Mouse (Mus musculus): ENCODE results near the gene Gpr35. TPM values are rescaled to one million over a fixed set of nuclear protein-coding genes. Genes with fewer than 3 reads are reported as not detected.

The Gpr35 gene
- polyA plus RNA-seq, 1 experiment from 2014 or later: 0.41 TPM

DNA sequence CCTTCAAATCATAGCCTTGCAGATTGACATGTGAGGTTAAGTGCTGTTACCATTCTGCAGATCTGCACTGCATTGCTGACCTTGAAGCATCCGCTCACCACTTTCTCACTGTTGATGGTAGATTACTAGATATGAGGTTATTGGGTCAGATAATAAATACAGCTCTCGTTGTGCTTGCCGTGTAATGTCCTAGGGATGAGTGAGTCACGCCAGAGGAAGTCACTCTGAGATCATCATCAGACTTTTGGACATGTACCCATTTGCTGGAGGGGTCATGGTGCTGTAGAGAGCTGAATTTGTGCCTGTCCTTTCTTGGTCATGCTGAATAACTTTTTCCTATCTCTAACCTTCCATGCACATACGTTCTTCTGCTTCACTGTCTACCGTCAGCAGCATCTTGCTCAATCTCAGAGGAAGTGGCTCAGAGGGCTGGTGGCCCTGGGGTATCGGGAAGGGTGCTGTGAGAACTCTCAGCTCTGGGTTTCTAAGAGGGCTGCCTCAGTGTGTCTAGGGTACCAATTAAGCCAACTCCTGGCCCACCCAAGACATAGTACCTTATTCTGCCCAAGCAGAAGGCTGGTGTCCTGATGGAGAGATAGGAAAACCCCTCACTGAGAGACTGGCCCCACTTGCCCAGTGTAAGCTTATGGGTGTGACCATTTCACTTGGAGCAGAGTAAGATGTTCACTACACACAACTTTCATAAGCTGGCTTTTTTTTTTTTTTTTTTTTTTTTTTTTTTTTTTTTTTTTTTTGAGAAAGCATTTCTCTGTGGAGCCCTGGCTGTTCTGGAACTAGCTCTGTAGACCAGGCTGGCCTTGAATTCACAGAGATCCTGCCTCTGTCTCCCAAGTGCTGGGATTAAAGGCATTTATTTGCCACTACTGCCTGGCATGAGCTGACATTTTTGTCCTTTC is 21.5 kb downstream of the Gpr35 start:
- no peak overlapping the region for H3K27ac ChIP-seq
- no peaks in the 10 kb centered on the region for H3K27me3 ChIP-seq
- no peak overlapping the region for H3K9ac ChIP-seq
- no peaks in the 10 kb centered on the region for H3K36me3 ChIP-seq
- no peak overlapping the region for H3K4me3 ChIP-seq
- peaks cover 12% of the 10 kb centered on the region for H3K4me1 ChIP-seq
- no peaks in the 10 kb centered on the region for H3K9me3 ChIP-seq (replicated peaks)
- WGBS: 88% methylated on average over 7 of the region's 7 CpGs
- no peak for ATAC-seq (ENCODE audit: low FRiP score)
- H3K4me2 ChIP-seq (replicated peaks): no peak overlapping the region

DNA sequence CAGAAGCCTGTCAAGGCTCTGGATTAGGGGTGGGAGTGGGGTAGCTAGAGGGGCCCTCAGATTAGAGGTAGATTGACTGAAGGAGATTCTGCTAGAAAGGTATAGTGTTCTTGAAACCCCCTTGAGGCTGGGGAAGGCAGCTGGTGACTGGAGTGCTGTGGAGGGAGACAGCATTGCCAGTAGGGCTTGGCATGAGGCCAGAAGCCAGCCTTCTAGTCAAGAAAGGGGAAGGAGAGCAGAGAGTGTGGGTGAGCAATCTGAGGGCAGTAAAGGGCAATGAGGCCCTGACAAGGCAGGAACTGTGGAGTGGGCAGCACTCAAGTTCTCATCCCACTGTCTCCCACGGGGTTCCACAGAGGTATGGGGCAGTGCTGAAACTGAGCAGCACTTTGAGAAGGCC is 22.2 kb downstream of the Gpr35 start:
- Histone ChIP-seq H3K9me3 (replicated peaks) (no peaks in the 10 kb centered on the region), H3K36me3 (no peaks in the 10 kb centered on the region), H3K9ac (no peak overlapping the region), H3K4me2 (replicated peaks) (no peak overlapping the region), H3K27ac (no peak overlapping the region), H3K27me3 (no peaks in the 10 kb centered on the region; the same call in 1 of the 2 replicates), H3K4me3 (no peak overlapping the region), H3K4me1 (peaks cover 12% of the 10 kb centered on the region)
- 95% methylated on average over 1 of the region's 1 CpGs for WGBS
- no peak for ATAC-seq (ENCODE audit: low FRiP score)

DNA sequence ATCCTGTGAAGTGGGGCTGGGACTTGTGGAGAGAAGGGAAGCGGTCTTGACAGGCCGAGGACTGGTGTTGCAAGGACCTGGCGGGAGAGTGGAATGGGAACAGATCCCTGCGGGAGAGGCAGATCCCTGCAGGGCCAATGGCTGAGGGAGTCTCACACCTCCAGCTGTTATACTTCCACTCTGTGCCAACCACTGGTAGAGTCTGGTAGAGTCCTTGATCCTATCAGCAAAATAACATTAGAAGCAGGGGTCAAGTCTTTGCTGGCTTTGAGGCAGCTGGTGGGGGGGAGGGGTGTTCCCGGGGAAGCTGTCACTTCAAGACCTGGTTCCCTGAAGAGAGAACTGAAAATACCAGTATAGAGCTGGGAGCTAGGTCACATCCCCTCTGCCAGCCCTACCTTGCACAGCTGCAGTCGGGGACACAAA is 25.5 kb downstream of the Gpr35 start:
- no peak for ATAC-seq (ENCODE audit: low FRiP score)
- H3K4me3 ChIP-seq: no peak overlapping the region
- H3K9me3 ChIP-seq (replicated peaks): no peaks in the 10 kb centered on the region
- no peak overlapping the region for H3K27ac ChIP-seq
- no peaks in the 10 kb centered on the region for H3K36me3 ChIP-seq
- H3K27me3 ChIP-seq: no peaks in the 10 kb centered on the region; the same call in none of the 2 replicates
- H3K9ac ChIP-seq: no peak overlapping the region
- no peak overlapping the region for H3K4me2 ChIP-seq (replicated peaks)
- WGBS: 61% methylated on average over 6 of the region's 6 CpGs
- peaks cover 16% of the 10 kb centered on the region for H3K4me1 ChIP-seq

DNA sequence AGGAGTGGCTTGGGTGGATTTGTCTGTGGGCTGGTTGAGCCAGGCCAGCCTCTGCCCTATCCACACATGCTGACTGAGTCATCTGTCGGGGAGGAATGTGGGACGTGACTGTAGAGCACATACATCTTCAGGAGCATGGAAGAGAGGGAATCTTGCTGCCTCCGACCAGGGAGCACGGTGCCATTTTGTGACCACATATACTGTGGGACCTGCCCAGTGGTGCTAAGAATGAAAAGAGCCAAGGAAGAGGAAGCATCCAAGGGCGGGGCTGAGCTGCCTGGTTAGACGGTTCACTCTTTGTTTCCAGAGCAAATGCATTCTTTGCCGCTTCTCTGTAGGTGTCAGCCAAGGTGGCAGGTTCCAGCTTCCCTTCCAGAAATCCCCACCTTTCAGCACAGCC is 28.0 kb downstream of the Gpr35 start:
- Histone ChIP-seq H3K36me3 (no peaks in the 10 kb centered on the region), H3K9me3 (replicated peaks) (no peaks in the 10 kb centered on the region), H3K4me3 (no peak overlapping the region), H3K4me2 (replicated peaks) (no peak overlapping the region), H3K27me3 (no peaks in the 10 kb centered on the region; the same call in none of the 2 replicates), H3K9ac (no peak overlapping the region), H3K4me1 (peaks cover 11% of the 10 kb centered on the region), H3K27ac (no peak overlapping the region)
- WGBS: 46% methylated on average over 7 of the region's 7 CpGs
- no peak for ATAC-seq (ENCODE audit: low FRiP score)

DNA sequence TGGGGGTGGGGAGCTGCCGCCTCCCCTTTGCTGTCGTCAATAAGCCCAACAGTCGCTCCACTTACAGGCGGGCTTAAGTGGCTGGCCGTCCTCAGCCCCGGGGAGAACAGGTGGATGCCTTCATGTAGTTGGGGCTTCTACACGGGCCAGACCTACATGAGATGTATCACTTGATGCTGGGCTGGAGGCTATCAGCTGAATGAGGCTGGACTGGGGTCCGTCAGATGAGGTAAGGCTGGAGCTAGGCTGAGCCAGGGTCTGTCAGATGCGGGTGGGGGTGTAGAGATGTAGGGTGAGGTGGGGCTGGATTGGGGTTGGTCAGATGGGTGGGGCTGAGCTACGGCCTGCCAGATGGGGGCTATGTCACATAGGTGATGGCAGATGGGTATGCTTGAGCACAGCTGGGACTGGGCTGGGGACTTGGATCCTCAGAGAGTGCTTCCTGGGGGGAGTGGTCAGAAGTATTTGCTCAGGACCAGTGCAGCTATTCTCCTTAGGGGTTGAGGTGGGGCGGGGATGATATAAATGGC is 28.5 kb downstream of the Gpr35 start:
- Histone ChIP-seq H3K9me3 (replicated peaks) (no peaks in the 10 kb centered on the region), H3K4me3 (no peak overlapping the region), H3K27ac (no peak overlapping the region), H3K9ac (no peak overlapping the region), H3K36me3 (no peaks in the 10 kb centered on the region), H3K4me2 (replicated peaks) (no peak overlapping the region), H3K4me1 (peaks cover 11% of the 10 kb centered on the region), H3K27me3 (no peaks in the 10 kb centered on the region; the same call in none of the 2 replicates)
- ATAC-seq (ENCODE audit: low FRiP score): 0 out of 2 replicates have a peak, but pooled peaks have one; percentile 23
- WGBS: 35% methylated on average over 11 of the region's 11 CpGs

DNA sequence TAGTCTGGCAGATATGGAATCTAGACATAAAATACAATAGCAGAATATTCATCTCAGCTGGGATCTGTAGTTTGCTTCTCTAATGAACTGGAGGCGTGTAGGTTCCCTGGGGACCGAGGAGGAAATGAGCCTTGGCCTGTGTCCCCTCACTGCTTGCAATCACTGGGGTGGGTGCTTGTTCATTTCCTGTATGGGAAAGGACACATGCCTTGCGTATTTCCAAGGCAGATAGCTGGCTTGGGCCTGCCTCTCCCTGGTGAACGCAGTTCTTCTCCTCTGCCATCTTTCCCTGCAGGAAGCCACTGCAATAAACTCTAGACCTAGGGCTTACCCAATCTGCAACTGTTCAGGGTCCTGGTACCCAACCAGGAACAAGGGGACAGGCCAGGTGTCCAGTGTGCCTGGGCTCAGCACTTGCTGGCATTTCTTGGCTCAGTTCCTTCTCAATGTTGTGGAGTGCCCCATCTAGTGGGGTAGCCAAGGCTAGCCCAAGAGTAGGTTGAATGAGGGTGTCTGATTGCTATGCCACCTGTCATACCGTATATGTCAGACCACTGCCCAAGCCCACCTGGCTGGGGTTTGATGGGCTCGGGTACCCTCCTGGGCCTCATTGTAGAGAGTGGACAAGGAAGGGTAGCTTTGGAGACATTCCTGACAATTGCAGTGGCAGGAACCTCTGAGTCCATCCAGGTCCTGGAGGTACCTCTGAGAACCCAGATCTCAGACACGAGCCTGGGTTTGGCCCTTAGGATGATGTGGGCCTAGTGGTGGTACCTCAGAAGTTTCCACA is 30.6 kb downstream of the Gpr35 start:
- no peak overlapping the region for H3K9ac ChIP-seq
- 82% methylated on average over 7 of the region's 7 CpGs for WGBS
- no peak for ATAC-seq (ENCODE audit: low FRiP score)
- H3K4me2 ChIP-seq (replicated peaks): no peak overlapping the region
- no peaks in the 10 kb centered on the region for H3K9me3 ChIP-seq (replicated peaks)
- no peak overlapping the region for H3K4me3 ChIP-seq
- H3K4me1 ChIP-seq: peaks cover 8% of the 10 kb centered on the region
- H3K27ac ChIP-seq: no peak overlapping the region
- no peaks in the 10 kb centered on the region for H3K36me3 ChIP-seq
- no peaks in the 10 kb centered on the region; the same call in none of the 2 replicates for H3K27me3 ChIP-seq

DNA sequence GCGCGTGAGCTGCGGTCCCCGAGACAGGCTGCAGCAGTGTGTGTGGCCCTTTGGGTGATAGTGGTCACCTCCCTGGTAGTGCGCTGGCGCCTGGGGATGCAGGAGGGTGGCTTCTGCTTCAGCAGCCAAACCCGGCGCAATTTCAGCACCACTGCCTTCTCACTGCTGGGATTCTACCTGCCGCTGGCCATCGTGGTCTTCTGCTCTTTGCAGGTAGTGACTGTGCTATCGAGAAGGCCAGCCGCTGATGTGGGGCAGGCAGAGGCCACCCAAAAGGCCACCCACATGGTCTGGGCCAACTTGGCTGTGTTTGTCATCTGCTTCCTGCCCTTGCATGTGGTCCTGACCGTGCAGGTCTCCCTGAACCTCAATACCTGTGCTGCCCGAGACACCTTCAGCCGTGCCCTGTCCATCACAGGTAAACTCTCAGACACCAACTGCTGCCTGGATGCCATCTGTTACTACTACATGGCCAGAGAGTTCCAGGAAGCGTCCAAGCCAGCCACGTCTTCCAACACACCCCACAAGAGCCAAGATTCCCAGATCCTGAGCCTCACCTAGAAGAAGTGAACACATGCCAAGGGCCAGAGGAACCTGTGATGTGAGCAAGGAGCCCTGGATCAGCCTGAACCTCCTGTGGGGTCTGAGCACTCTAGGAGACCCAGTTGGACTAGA is 32.4 kb downstream of the Gpr35 start:
- Histone ChIP-seq H3K27ac (no peak overlapping the region), H3K27me3 (no peaks in the 10 kb centered on the region; the same call in 1 of the 2 replicates), H3K4me3 (no peak overlapping the region), H3K4me2 (replicated peaks) (no peak overlapping the region), H3K36me3 (no peaks in the 10 kb centered on the region), H3K4me1 (peaks cover 4% of the 10 kb centered on the region; the same call in 1 of the 2 replicates), H3K9me3 (replicated peaks) (no peaks in the 10 kb centered on the region), H3K9ac (no peak overlapping the region)
- no peak for ATAC-seq (ENCODE audit: low FRiP score)
- WGBS: 93% methylated on average over 17 of the region's 17 CpGs

DNA sequence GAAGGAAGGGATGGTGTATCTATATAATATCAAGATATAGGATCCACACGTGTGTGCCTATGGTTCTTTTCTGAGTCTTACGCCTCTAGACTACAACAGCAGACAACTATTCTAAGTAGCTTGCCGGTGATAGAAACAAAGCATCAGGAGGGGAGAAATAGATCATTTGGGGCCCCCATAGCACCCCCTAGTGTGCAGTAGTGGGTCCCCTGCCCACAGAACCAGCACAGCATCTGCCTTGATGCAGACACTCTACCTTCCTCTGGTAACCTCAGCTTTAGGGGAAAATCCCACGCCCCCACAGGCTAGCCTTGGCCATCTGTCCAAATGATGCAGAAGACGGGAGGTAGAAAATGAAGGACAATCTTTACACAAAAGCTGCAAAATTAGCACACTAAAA is 34.3 kb downstream of the Gpr35 start:
- ATAC-seq (ENCODE audit: low FRiP score): no peak

DNA sequence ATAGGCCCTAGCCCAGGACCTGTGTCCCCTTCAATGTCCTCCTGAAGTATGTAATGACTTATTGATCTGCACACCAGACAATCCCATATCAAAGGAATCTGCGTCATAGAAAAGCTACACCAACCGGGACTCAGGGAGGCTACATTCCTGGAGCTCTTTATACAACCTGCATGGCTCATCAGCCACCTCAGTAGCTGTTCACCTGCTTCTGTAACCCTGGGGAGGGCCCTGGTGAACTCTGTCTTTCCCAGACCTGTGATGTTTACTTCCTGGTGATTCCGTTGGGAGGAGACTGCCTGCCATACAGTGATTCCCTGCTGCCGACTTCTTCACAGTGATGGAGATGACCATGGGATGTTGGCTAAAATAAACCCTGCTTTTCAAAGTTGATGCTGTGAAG is 38.2 kb downstream of the Gpr35 start:
- ATAC-seq (ENCODE audit: low FRiP score): no peak
- H3K27me3 ChIP-seq: no peaks in the 10 kb centered on the region
- no peaks in the 10 kb centered on the region for H3K4me1 ChIP-seq
- H3K9ac ChIP-seq: no peak overlapping the region
- H3K27ac ChIP-seq: no peak overlapping the region
- H3K4me2 ChIP-seq (replicated peaks): no peak overlapping the region
- 81% methylated on average over 4 of the region's 4 CpGs for WGBS
- H3K36me3 ChIP-seq: no peaks in the 10 kb centered on the region
- no peaks in the 10 kb centered on the region for H3K9me3 ChIP-seq (replicated peaks)
- H3K4me3 ChIP-seq: no peak overlapping the region

More for the DNA sequence above, 34.3 kb downstream of the Gpr35 start:
- Histone ChIP-seq H3K9me3 (replicated peaks) (no peaks in the 10 kb centered on the region), H3K4me3 (no peak overlapping the region), H3K36me3 (no peaks in the 10 kb centered on the region), H3K4me2 (replicated peaks) (no peak overlapping the region), H3K27me3 (no peaks in the 10 kb centered on the region), H3K9ac (no peak overlapping the region), H3K4me1 (no peaks in the 10 kb centered on the region), H3K27ac (no peak overlapping the region)
- WGBS: 86% methylated on average over 5 of the region's 5 CpGs

DNA sequence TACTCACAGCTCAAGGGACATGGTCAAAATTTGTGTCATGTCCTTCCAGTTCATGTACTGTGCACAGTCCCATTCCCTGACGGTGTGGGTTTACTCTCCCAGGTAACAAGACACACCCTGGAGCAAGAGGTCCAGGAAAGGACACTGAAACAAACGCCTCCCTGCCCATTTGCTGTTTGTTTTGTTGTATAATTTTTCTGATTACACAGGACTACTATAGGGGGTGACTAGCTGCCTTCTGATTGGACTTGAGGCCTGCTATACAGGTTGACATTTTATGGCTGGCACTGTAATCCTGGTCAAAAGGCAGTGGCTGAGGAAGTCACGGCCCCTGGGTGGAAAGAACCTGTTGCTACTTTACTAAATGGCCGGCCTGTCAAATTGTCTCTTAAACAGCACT is 39.2 kb downstream of the Gpr35 start:
- Histone ChIP-seq H3K27me3 (no peaks in the 10 kb centered on the region), H3K9me3 (replicated peaks) (no peaks in the 10 kb centered on the region), H3K4me1 (no peaks in the 10 kb centered on the region), H3K9ac (no peak overlapping the region), H3K36me3 (no peaks in the 10 kb centered on the region), H3K4me2 (replicated peaks) (no peak overlapping the region), H3K4me3 (no peak overlapping the region), H3K27ac (no peak overlapping the region)
- WGBS: 79% methylated on average over 4 of the region's 4 CpGs
- ATAC-seq (ENCODE audit: low FRiP score): no peak

DNA sequence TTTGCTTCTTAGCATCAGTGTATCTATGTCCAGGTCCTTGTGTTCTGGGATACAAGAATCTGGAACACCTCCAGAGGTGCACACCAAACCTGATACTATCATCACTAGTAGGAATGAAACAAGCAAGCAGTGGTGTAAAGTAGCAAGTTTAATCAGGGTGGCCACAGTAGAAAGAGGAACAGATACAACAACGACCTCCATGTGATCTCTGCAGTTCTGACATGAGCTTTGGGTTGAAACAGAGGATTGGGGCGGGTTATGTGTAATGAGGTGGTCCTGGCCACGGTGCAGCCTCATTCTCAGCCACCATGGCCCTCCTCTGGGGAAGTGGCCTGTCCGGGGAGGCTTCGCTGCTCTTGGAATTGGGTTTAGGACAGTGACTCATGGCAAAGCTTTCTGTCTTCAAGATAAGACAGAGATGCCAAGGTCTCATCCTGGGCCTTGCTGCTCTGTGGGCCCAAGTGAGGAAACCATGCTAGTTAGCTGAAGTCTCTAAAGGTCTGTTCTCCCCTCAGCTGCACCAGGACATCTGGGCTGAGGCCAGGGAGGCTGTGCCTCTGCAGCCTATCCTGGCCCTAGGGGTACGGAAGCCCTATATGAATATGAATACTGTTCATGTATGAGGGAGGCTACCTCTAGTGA is 41.7 kb downstream of the Gpr35 start:
- WGBS: 89% methylated on average over 6 of the region's 6 CpGs
- H3K4me1 ChIP-seq: no peaks in the 10 kb centered on the region
- ATAC-seq (ENCODE audit: low FRiP score): no peak
- no peak overlapping the region for H3K4me2 ChIP-seq (replicated peaks)
- no peaks in the 10 kb centered on the region for H3K36me3 ChIP-seq
- H3K9me3 ChIP-seq (replicated peaks): no peaks in the 10 kb centered on the region
- no peak overlapping the region for H3K27ac ChIP-seq
- H3K9ac ChIP-seq: no peak overlapping the region
- no peak overlapping the region for H3K4me3 ChIP-seq
- no peaks in the 10 kb centered on the region for H3K27me3 ChIP-seq

All from hindbrain, embryonic 12.5 days (tissue).